Mouse (Mus musculus): ENCODE results near the gene Dzip1. TPM values are rescaled to one million over a fixed set of nuclear protein-coding genes. Genes with fewer than 3 reads are reported as not detected.

The Dzip1 gene
- polyA plus RNA-seq, 1 experiment, result 5.7 TPM

- Histone ChIP-seq H3K36me3 (ENCODE audit: control insufficient read depth, insufficient read depth, low read length) (no peaks in the 10 kb centered on the region), H3K27ac (ENCODE audit: insufficient read depth, low read depth, low read length) (no peak overlapping the region), H3K27me3 (replicated peaks; ENCODE audit: control insufficient read depth, insufficient read depth, low read length) (no peaks in the 10 kb centered on the region), H3K4me1 (ENCODE audit: control insufficient read depth, insufficient read depth, low read length) (0 out of 2 replicates have a peak, but pooled peaks cover 10% of the 10 kb centered on the region), H3K4me3 (ENCODE audit: insufficient read depth, low read depth, low read length) (no peak overlapping the region)
- DNase-seq, result peak; percentile 55
- 49% methylated on average over 8 of the region's 8 CpGs for WGBS
- no peak for TF ChIP-seq CTCF (conservative IDR thresholded peaks at IDR 0.05; ENCODE audit: insufficient read depth, insufficient read length, low read depth, low read length)
- TF ChIP-seq POLR2A (IDR thresholded peaks at IDR 0.05; ENCODE audit: low read depth, low read length), result no peak
These were observed 15.4 kb downstream of the Dzip1 start for GRCm38 (mm10) chr14:118909872-118910271.

- H3K27me3 ChIP-seq (replicated peaks; ENCODE audit: control insufficient read depth, insufficient read depth, low read length), result no peaks in the 10 kb centered on the region
- peaks cover 13% of the 10 kb centered on the region; the same call in 1 of the 2 replicates for H3K4me1 ChIP-seq (ENCODE audit: control insufficient read depth, insufficient read depth, low read length)
- H3K4me3 ChIP-seq (ENCODE audit: insufficient read depth, low read depth, low read length), result no peak overlapping the region
- 30% methylated on average over 8 of the region's 8 CpGs for WGBS
- TF ChIP-seq POLR2A (IDR thresholded peaks at IDR 0.05; ENCODE audit: low read depth, low read length) (no peak), CTCF (conservative IDR thresholded peaks at IDR 0.05; ENCODE audit: insufficient read depth, insufficient read length, low read depth, low read length) (no peak)
- no peaks in the 10 kb centered on the region for H3K36me3 ChIP-seq (ENCODE audit: control insufficient read depth, insufficient read depth, low read length)
- H3K27ac ChIP-seq (ENCODE audit: insufficient read depth, low read depth, low read length), result no peak overlapping the region
- DNase-seq, result peak; percentile 40
These were observed 17.7 kb downstream of the Dzip1 start for GRCm38 (mm10) chr14:118907592-118907991.

DNA sequence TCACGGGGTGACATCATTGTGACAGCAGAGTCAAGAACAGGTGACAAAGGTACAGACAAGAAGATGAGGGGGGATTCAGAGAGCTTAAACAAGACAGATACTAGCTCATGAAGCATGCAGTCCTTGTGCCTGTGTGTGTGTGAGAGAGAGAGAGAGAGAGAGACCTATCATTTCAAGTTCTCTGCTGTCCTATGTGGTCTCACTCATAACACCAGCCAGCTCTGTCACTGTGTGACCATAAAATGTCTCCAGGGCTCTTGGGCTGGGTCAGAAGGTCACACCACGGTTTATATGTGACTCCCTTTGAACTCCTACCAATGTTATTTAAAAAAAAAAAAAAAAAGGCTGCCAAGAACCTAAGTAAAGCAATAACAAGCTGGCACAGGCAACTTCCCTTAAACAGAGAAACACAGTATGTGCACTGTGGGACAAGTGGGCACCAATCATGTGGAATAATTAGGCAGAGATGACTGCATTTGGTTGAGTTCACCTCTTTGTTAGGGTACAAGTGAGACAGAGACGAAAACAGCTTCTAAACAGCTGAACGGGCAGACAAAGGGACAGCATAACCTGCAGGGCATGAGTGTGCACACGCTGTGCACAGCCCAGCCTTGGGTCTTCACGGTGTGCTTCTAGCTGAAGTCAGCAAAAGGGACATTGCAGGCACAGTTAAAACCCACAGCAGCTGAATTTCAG, 21.2 kb downstream of the Dzip1 start:
- Histone ChIP-seq H3K36me3 (ENCODE audit: control insufficient read depth, insufficient read depth, low read length) (no peaks in the 10 kb centered on the region), H3K27me3 (replicated peaks; ENCODE audit: control insufficient read depth, insufficient read depth, low read length) (no peaks in the 10 kb centered on the region), H3K4me1 (ENCODE audit: control insufficient read depth, insufficient read depth, low read length) (peaks cover 9% of the 10 kb centered on the region; the same call in 1 of the 2 replicates), H3K27ac (ENCODE audit: insufficient read depth, low read depth, low read length) (no peak overlapping the region), H3K4me3 (ENCODE audit: insufficient read depth, low read depth, low read length) (no peak overlapping the region)
- DNase-seq, result peak; percentile 12
- TF ChIP-seq POLR2A (IDR thresholded peaks at IDR 0.05; ENCODE audit: low read depth, low read length), result no peak
- WGBS, result 41% methylated on average over 6 of the region's 6 CpGs

- Histone ChIP-seq H3K27me3 (replicated peaks; ENCODE audit: control insufficient read depth, insufficient read depth, low read length) (no peaks in the 10 kb centered on the region), H3K4me1 (ENCODE audit: control insufficient read depth, insufficient read depth, low read length) (peaks cover 9% of the 10 kb centered on the region; the same call in 1 of the 2 replicates), H3K36me3 (ENCODE audit: control insufficient read depth, insufficient read depth, low read length) (no peaks in the 10 kb centered on the region), H3K27ac (ENCODE audit: insufficient read depth, low read depth, low read length) (no peak overlapping the region), H3K4me3 (ENCODE audit: insufficient read depth, low read depth, low read length) (no peak overlapping the region)
- DNase-seq, result no peak
- 89% methylated on average over 3 of the region's 3 CpGs for WGBS
- TF ChIP-seq POLR2A (IDR thresholded peaks at IDR 0.05; ENCODE audit: low read depth, low read length) (no peak), CTCF (conservative IDR thresholded peaks at IDR 0.05; ENCODE audit: insufficient read depth, insufficient read length, low read depth, low read length) (no peak)
These were observed 21.9 kb downstream of the Dzip1 start for GRCm38 (mm10) chr14:118903397-118903796.

DNA sequence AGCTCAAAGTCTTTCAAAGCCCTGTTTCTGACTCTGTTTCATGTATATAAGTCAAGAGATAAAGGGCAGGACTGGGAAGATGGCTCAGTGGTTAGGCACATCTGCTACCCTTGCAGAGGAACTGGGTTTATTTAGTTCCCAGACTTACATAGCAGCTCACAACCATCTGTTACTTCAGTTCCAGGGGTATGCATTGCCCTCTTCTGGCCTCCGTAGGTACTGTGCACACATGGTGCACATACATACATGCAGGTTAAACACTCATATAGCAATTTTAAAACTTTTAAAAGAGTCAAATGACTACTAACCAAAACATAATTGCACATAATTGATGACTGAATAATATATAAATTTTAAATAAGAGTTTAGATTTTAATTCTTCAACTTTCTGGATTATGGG, 24.3 kb downstream of the Dzip1 start:
- H3K27me3 ChIP-seq (replicated peaks; ENCODE audit: control insufficient read depth, insufficient read depth, low read length), result no peaks in the 10 kb centered on the region
- TF ChIP-seq CTCF (conservative IDR thresholded peaks at IDR 0.05; ENCODE audit: insufficient read depth, insufficient read length, low read depth, low read length), result no peak
- no peak for TF ChIP-seq POLR2A (IDR thresholded peaks at IDR 0.05; ENCODE audit: low read depth, low read length)
- DNase-seq, result no peak
- no peak overlapping the region for H3K4me3 ChIP-seq (ENCODE audit: insufficient read depth, low read depth, low read length)
- no peaks in the 10 kb centered on the region for H3K36me3 ChIP-seq (ENCODE audit: control insufficient read depth, insufficient read depth, low read length)
- H3K4me1 ChIP-seq (ENCODE audit: control insufficient read depth, insufficient read depth, low read length), result peaks cover 4% of the 10 kb centered on the region
- 96% methylated on average over 1 of the region's 1 CpGs for WGBS
- no peak overlapping the region for H3K27ac ChIP-seq (ENCODE audit: insufficient read depth, low read depth, low read length)

DNA sequence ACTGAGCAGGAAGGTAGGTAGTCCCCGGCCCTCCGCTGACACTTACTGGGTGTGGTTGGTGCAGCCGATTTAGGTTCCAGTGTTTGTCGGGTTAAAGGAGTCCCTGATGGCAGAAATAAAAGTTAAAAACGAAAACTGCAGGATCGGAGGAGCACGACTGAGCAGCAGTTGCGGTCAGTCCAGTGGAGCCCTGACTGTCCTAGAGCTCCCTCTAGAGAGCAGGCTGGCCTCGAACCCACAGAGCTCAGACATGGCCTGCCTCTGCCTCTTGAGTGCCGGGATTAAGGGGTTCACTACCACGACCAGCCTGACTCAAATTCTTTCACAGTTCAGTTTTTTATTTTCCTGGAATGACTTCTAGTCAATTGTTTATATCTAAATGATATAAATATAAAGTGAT, 25.3 kb downstream of the Dzip1 start:
- WGBS, result 75% methylated on average over 11 of the region's 11 CpGs
- Histone ChIP-seq H3K36me3 (ENCODE audit: control insufficient read depth, insufficient read depth, low read length) (no peaks in the 10 kb centered on the region), H3K27me3 (replicated peaks; ENCODE audit: control insufficient read depth, insufficient read depth, low read length) (no peaks in the 10 kb centered on the region), H3K4me3 (ENCODE audit: insufficient read depth, low read depth, low read length) (no peak overlapping the region), H3K4me1 (ENCODE audit: control insufficient read depth, insufficient read depth, low read length) (peaks cover 12% of the 10 kb centered on the region), H3K27ac (ENCODE audit: insufficient read depth, low read depth, low read length) (no peak overlapping the region)
- TF ChIP-seq CTCF (conservative IDR thresholded peaks at IDR 0.05; ENCODE audit: insufficient read depth, insufficient read length, low read depth, low read length) (no peak; the same call in 1 of the 2 replicates), POLR2A (IDR thresholded peaks at IDR 0.05; ENCODE audit: low read depth, low read length) (no peak)
- peak; percentile 36 for DNase-seq

- TF ChIP-seq POLR2A (IDR thresholded peaks at IDR 0.05; ENCODE audit: low read depth, low read length), result no peak
- TF ChIP-seq CTCF (conservative IDR thresholded peaks at IDR 0.05; ENCODE audit: insufficient read depth, insufficient read length, low read depth, low read length), result no peak
- Histone ChIP-seq H3K4me3 (ENCODE audit: insufficient read depth, low read depth, low read length) (no peak overlapping the region), H3K4me1 (ENCODE audit: control insufficient read depth, insufficient read depth, low read length) (peaks cover 11% of the 10 kb centered on the region), H3K27ac (ENCODE audit: insufficient read depth, low read depth, low read length) (peak overlapping the region; percentile 92), H3K27me3 (replicated peaks; ENCODE audit: control insufficient read depth, insufficient read depth, low read length) (no peaks in the 10 kb centered on the region), H3K36me3 (ENCODE audit: control insufficient read depth, insufficient read depth, low read length) (no peaks in the 10 kb centered on the region)
- 40% methylated on average over 10 of the region's 10 CpGs for WGBS
- peak; percentile 87 for DNase-seq
These were observed 29.6 kb downstream of the Dzip1 start for GRCm38 (mm10) chr14:118895655-118896054.

Data from kidney, adult 2 months (tissue).